Mouse (Mus musculus) kidney, adult 18-20 months (tissue): ENCODE measurements around the gene Lsm2.
A peak's percentile ranks its signal among the peaks of the same experiment; 100 is the strongest.
"Not testable (repeated sequence)": the region's sequence is repeated elsewhere in the genome, so short reads cannot be mapped to it uniquely, and the experiment has no call there.

Experiments
- DNase-seq: peaks from one replicate; pipeline ENCODE4 v3.0.0; 2021

The Lsm2 gene

DNA sequence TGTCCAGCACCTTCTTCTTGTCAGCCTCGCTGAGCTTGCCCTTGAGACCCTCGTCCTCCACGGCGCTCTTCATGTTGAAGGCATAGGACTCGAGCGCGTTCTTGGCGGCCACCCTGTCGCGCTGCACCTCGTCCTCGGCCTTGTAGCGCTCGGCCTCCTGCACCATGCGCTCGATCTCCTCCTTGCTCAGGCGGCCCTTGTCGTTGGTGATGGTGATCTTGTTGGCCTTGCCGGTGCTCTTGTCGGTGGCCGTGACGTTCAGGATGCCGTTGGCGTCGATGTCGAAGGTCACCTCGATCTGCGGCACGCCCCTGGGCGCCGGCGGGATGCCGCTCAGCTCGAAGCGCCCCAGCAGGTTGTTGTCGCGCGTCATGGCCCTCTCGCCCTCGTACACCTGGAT is 24.4 kb upstream of the Lsm2 start:
- not testable (repeated sequence) for DNase-seq

DNA sequence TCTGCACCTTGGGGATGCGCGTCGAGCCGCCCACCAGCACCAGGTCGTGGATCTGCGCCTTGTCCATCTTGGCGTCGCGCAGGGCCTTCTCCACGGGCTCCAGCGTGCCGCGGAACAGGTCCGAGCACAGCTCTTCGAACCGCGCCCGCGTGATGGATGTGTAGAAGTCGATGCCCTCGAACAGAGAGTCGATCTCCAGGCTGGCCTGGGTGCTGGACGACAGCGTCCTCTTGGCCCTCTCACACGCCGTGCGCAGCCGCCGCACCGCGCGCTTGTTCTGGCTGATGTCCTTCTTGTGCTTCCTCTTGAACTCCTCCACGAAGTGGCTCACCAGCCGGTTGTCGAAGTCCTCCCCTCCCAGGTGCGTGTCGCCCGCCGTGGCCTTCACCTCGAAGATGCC is 23.7 kb upstream of the Lsm2 start:
- not testable (repeated sequence) for DNase-seq

DNA sequence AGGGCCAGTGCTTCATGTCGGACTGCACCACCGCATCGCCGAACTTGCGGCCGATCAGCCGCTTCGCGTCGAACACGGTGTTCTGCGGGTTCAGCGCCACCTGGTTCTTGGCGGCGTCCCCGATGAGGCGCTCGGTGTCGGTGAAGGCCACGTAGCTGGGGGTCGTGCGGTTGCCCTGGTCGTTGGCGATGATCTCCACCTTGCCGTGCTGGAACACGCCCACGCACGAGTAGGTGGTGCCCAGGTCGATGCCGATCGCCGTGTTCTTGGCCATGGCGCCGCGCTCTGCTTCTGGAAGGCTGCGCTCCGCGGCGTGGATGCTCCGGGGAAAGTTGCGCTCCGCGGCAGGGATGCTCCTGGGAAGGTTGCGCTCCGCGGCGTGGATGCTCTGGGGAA is 22.9 kb upstream of the Lsm2 start:
- DNase-seq: not testable (repeated sequence)

DNA sequence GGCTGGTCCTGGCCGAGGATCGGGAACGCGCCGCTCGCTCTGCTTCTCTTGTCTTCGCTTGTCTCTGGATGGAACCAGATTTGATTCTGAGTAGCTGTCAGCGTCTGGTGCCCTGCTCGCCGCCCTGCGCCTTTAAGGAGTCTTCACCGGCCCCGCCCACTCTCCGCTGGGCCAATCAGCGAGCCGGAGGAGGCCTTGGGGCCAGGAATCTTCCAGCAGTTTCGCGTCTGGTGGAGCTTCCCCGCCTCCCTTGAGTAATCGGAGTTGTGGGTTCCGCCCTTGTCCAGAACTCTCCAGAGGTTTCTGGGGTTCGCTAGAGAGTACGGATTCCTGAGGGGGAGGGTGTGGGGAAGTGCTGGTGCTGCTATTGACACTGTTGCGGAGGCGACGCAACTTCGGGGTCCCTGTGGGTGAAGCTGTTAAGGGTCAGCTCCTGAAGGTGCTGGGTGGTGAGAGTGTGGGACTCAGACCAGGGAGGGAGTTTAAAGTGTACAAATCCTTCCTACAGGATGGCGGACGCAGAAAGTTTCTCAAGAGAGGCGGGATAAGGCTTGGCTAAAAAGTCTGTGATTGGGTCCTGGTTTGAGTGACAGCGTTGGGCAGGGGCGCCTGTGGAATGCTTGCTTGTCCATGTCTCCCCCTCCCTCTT is 22.4 kb upstream of the Lsm2 start, which contains the start of gene Hspa1b:
Gene Hspa1b (minus strand): TSS at position 109 of the 649 bp plus-strand sequence.
- DNase-seq: peak; percentile 94

DNA sequence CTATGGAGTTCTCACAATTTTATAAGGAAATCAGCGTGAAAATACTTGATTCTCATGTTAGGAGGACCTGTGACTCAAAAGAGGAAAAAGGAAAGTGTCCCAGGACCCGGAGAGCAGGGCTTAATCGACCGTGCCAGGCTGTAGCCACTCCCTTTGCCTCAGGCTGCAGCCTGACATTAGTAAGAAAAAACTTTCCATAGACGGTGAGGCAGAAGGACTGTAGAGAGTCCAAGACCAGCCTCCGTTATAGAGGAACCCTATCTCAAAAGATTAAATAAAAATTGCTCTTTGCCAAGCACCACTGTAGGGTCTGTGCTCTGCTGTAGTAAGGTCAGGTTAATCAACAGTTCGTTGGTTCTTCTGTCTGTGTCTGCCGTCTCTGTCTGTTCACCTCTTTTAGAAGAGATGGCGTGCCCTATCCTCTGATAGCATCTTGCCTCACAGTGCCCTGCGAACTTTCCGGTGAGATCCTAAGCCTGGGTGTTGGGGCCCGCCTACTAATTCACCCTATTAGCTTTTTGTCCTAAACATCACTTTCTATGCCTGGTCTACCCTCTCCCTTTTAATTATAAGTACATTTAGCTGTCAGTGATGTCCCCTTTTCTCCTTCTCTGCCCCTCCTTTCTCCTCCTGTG is 21.7 kb upstream of the Lsm2 start:
- peak; percentile 76 for DNase-seq

DNA sequence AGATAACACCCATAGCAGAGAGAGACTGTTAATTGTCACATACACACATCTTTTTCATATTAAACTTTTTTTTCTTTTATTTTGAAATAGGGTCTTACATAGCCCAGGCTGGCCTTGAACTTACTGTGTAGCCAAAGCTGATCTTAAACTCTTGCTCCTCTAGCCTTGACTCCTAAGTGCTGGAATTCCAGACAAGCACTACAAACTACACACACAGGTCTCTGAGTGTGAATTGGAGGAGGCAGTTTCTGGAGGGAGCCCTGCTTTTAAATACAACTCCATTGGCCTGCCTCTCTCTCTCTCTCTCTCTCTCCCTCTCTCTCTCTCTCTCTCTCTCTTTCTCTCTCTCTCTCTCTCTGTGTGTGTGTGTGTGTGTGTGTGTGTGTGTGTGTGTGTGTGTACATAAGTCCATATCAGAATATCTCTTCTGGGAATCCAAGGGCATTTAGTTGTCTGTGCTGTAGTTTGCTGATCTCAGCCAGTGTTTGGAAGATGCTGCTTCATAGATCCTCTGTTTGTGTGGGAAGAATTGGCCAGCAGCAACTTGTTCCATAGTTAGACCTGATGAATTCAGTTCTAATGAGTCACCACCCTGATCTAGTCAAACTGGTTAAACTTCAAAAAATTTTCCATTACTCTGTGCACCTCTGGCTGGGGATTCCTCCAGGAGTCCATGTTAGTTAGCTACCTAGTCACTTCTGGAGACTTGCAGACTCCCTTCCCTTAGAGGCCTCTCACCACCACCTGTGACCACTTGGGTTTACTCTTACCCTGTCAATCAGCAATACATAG is 20.8 kb upstream of the Lsm2 start:
- DNase-seq: no peak

DNA sequence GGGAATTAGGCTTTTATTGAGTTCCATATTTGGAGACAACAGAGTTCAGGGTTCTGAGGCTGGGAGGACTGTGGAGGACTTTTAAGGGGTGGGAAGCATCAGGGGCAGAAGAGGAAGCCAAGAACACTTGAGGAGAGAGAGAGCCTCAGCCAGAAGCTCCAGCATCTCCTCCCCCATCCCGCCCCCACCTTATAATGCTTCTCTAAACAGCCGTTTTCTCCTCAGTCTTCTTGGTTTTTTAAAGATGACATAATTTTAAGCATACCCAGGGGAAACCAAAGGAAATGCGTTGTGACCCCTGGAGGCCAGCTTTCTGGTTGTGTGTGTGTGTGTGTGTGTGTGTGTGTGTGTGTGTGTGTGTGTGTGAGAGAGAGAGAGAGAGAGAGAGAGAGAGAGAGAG is 19.5 kb upstream of the Lsm2 start:
- DNase-seq: no peak

DNA sequence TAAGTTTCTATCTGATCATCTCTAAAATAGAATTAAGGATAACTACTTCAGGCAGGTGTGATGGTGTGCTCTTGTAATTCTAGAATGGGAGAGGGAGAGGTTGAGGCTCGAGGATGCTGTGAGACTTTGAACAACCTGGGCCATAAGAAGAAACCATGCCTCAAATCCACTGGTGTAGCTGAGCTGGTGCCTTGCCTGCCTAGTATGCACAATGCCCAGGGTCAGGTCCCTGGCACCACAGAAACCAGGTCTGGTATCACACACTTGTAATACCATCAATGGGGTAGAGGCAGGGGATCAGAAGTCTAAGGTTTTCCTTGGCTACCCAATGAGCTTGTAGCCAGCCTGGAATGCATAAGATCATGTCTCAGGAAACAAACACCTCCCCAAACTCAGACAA is 18.8 kb upstream of the Lsm2 start:
- DNase-seq: no peak

DNA sequence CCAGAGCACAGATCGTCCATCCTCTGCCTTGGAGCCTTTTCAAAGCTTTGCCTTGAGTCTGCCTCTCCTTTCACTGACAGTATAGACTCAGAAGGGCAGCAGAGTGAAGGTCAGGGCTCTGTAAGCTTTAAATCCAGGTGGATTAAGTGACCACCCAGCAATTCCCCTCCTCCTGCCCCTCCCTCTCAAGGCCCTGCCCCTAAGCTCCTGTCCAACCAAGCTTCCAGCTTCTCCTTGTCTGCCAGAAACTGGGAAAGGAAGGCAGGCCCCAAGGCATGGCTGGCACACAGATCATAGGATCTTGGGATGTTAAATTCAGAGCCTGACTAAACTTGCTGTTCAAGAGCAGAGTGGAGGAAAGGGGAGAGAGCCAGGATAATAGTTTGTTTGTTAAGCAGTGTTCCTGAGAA is 17.0 kb upstream of the Lsm2 start:
- peak; percentile 56 for DNase-seq

DNA sequence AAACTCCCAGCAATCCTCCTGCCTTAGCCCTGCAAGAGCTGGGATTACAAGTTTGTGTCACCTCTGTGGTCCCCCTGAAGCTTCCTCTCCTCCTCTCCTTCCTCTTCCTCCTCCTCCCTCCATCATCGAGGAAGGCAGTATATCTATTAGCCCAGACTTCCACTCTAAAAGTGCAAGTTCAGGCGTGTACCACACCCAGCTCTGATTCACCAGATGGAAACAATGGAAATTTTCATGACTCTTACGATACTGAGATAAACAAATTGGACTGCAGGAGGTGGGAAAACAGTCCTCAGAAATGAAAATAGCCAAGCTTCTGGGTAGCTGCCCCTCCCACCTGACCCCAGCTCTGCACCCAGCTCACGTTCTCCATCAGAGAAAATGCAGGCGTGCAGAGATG is 16.0 kb upstream of the Lsm2 start:
- DNase-seq: no peak

DNA sequence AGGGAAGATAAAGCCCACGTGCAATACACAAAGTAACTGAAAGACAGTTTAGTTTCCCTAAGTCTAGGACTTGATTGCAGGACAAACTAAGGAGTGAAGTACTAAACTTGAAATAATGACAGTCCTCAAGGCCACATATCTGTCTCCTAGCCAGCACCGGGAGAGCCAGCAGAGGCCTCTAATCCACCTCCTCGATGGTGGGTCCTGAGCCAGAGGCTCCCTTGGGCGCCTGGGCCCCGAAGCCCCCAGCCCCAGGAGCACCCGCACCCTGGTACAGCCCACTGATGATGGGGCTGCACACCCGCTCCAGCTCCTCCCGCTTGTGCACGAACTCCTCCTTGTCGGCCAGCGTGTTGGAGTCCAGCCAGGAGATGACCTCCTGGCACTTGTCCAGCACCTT is 11.8 kb upstream of the Lsm2 start, which contains the start of gene Gm20481:
Gene Gm20481 (plus strand): TSS at position 91 of the 400 bp plus-strand sequence.
- not testable (repeated sequence) for DNase-seq

DNA sequence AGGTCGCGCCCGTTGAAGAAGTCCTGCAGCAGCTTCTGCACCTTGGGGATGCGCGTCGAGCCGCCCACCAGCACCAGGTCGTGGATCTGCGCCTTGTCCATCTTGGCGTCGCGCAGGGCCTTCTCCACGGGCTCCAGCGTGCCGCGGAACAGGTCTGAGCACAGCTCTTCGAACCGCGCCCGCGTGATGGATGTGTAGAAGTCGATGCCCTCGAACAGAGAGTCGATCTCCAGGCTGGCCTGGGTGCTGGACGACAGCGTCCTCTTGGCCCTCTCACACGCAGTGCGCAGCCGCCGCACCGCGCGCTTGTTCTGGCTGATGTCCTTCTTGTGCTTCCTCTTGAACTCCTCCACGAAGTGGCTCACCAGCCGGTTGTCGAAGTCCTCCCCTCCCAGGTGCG is 10.8 kb upstream of the Lsm2 start:
- not testable (repeated sequence) for DNase-seq

DNA sequence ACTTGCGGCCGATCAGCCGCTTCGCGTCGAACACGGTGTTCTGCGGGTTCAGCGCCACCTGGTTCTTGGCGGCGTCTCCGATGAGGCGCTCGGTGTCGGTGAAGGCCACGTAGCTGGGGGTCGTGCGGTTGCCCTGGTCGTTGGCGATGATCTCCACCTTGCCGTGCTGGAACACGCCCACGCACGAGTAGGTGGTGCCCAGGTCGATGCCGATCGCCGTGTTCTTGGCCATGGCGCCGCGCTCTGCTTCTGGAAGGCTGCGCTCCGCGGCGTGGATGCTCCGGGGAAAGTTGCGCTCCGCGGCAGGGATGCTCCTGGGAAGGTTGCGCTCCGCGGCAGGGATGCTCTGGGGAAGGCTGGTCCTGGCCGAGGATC is 10.0 kb upstream of the Lsm2 start:
- peak; percentile 41 for DNase-seq

DNA sequence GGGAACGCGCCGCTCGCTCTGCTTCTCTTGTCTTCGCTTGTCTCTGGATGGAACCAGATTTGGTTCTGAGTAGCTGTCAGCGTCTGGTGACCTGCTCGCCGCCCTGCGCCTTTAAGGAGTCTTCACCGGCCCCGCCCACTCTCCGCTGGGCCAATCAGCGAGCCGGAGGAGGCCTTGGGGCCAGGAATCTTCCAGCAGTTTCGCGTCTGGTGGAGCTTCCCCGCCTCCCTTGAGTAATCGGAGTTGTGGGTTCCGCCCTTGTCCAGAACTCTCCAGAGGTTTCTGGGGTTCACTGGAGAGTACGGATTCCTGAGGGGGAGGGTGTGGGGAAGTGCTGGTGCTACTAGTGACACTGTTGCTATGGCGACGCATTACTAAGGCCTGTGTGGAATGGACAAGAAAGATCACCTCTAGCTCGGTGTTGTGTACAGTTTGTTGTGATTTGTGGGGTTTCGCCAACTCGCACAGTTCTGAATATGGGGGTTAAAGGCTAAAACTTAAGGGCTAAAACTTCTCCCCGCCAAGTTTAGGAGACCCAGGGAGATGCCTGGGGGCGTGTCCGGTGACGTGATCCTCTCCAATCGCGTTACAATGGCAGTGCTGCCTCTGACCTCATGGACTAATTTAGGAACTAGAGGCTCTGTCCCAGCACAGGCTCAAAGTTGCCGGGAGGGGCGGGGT is 9.5 kb upstream of the Lsm2 start, which contains the start of the genes Hspa1a and Hspa1l:
Gene Hspa1a (minus strand): TSS at position 88 of the 681 bp plus-strand sequence.
Gene Hspa1l (plus strand): TSS at position 635 of the 681 bp plus-strand sequence.
- DNase-seq: peak; percentile 96

DNA sequence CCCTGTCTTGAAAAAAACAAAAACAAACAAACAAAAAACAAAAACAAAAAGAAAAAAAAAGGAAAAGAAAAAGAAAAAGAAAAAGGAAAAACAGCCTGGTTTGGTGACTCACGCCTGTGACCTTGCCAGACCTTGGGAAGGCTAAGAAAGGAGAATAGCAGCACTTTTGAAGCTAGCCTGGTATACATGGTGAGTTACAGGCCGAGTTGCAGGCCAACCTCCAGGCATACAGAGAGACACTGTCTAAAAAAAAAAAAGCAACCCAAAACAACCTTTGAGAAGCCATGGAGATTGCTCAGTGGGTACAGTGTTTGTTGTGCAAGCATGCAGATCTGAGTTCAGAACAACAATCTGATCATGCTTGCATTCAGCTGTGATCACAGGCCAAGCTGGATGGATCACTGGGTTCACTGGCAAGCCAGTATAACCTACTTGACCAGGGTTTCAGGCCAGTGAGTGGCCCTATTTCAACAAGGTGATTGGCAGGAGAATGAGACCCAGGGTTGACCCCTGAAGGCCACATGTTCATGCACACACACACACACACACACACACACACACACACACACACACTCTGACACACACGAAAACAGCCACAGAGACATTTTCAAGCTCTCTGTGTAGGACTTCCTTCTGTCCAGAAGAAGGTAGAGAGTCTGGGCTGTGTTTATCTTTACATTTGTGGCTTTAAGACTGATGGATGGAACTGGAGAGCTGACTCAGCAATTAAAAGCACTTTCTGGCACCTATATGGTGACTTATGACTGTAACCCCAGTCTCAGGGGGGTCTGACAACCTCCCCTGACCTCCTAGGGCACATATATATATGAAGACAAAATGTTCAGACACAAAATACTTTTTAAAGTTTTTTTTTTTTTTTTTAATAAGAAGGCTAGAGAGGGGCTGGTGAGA is 5.8 kb upstream of the Lsm2 start:
- DNase-seq: no peak

DNA sequence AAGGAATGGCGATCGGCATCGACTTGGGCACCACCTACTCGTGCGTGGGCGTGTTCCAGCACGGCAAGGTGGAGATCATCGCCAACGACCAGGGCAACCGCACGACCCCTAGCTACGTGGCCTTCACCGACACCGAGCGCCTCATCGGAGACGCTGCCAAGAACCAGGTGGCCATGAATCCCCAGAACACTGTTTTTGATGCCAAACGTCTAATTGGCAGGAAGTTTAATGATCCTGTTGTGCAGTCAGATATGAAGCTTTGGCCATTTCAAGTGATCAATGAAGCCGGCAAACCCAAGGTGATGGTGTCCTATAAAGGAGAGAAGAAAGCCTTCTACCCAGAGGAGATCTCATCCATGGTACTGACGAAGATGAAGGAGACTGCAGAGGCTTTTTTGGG is 4.7 kb upstream of the Lsm2 start:
- no peak for DNase-seq

DNA sequence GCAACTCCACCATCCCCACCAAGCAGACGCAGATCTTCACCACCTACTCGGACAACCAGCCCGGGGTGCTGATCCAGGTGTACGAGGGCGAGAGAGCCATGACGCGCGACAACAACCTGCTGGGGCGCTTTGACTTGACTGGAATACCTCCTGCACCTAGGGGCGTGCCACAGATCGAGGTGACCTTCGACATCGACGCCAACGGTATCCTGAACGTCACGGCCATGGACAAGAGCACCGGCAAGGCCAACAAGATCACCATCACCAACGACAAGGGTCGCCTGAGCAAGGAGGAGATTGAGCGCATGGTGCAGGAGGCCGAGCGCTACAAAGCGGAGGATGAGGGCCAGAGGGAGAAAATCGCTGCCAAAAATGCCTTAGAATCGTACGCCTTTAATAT is 3.4 kb upstream of the Lsm2 start:
- no peak for DNase-seq

DNA sequence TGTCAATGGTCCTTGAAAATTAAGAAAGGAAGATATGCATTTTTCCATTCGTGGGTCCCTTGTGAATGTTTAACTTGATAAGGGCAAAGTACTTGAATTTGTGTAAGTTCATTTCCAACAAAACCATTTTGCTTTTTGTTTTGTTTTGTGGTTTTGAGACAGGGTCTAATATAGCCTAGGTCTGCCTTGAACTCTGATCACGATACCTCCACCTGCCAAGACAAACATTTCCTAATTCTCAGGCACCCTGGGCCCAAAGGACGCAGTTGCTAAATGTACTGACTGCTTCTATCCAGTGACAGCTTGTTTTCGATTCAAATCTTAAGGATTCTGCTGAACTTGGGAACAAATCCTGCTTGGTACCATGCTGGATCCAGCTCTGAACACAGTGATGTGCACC is 2.0 kb upstream of the Lsm2 start:
- peak; percentile 29 for DNase-seq

DNA sequence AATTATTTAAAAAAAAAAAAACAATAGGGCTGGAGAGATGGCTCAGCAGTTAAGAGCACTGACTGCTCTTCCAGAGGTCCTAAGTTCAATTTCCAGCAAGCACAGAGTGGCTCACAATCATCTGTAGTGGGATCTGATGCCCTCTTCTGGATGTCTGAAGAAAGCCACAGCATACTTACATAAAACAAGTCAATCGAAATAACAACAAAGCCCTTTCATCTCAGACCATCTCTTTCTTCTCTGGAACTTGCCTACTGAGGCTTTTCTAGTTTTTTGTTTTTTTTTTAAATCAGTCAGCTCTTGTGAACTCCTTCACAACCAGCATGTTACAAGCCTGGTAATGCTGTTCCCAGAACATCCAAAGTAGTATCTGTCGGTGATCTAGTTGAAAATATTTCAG is 1.0 kb upstream of the Lsm2 start:
- DNase-seq: no peak

DNA sequence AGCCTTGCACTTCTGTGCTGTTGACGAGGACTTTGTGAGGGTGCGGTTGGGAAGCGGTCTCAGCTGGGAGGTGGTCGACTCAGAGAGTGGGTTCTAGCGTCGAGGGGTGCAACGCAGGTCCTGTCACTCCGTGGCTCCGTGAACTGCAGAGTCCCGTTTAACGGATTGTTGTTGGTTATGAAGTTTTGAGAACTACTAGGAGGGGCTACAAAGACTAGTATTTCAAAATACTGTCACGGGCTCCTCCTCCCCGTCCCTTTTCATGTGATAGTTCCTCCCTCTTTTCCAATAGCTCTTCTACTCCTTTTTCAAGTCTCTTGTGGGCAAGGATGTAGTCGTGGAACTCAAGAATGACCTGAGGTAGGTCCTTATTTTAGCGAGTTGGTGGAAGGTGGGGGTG is 666 bp downstream of the Lsm2 start:
- no peak for DNase-seq

DNA sequence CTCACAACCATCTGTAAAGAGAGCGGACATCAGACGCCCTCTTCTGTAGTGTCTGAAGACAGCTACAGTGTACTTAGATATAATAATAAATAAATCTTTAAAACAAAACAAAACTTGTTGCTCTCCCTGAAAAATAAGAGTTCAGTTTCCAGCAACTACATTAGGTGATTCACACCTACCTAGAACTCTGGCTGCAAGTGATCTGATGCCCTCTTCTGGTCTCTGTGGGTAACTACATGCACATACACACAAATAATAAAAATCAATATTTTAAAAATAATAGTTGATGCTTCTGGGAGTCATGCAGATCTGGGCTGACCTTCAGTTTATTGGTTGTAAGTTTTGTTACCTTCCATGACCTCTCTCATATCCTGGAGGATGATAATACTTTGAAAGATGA is 2.6 kb downstream of the Lsm2 start:
- DNase-seq: no peak

DNA sequence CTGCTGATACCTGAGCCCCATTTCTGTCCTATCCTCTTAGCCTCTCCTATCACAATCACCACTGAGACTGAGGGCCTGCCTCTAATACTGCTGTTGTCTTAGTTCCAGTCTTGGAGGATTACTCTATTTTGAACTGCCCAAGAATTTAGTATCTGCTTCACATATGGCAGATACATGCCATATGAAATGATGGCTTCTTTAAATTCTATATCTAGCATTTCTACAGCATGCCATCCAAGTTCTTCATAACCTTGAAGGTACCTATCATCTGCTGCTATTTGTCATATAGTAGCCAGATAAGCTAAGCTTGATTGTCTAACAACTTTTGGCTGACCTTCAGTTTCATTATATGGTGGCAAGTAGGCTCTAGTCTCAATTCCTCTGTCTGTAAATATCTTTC is 13.1 kb downstream of the Lsm2 start:
- no peak for DNase-seq
